Mouse (Mus musculus) cerebellum, adult 11 months (tissue): ENCODE measurements around the gene Tomm6.
"Not testable (repeated sequence)": the region's sequence is repeated elsewhere in the genome, so short reads cannot be mapped to it uniquely, and the experiment has no call there.

Experiments used
- DNase-seq: peaks from one replicate; pipeline ENCODE4 v3.0.0; 2022

Tomm6 gene

DNA sequence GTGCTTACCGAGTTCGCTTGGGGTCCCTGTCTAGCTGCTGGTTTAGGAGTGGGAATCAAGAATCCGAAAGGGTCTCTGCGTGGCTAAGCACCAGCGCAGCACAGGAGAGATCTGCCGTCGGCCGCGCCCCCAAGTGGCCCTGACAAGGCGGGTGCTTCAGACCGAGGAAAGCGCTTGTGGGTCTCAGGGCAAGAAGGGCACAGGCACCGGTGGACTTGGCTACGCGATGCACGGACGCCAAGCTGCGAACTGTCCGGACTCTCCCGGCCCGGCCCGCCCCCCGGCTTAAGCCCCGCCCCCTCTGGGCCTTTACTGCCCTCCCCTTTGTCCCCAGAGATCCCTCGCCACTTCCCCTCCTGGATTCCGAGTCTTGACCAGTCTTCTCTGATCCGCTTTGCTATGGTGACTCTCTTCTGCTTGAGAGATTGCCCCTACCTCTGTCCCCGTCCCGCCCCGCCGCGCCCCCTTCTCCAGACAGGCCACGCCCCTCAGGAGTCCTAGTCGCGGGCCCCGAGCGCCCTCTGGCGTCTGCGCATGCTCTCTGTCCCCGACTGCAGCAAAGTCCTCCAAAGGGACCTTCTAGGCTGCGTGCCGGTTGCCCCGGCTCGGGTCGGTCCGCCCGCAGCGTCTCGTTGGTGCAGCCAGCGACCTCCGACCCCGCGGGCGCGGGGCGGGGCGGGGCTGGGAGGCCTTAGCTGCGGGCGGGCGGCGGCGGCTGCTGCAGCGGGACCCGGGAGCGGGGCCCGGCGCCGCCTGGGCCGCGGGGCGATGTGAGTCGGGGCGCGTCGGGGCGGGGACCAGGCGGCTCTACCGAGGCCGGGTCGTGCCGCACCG, 6.5 kb upstream of the Tomm6 start, which contains the start of gene Prickle4:
Prickle4 (minus strand) TSS at position 234 of the 834 bp plus-strand sequence.
- peak; percentile 97 for DNase-seq

DNA sequence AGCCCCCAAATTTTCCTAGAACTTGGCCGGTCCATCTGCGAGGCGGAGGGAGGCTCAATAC, 6.1 kb upstream of the Tomm6 start, which contains the start of gene Gm21981:
Gm21981 (minus strand) TSS at position 14 of the 61 bp plus-strand sequence.
- DNase-seq: no peak

DNA sequence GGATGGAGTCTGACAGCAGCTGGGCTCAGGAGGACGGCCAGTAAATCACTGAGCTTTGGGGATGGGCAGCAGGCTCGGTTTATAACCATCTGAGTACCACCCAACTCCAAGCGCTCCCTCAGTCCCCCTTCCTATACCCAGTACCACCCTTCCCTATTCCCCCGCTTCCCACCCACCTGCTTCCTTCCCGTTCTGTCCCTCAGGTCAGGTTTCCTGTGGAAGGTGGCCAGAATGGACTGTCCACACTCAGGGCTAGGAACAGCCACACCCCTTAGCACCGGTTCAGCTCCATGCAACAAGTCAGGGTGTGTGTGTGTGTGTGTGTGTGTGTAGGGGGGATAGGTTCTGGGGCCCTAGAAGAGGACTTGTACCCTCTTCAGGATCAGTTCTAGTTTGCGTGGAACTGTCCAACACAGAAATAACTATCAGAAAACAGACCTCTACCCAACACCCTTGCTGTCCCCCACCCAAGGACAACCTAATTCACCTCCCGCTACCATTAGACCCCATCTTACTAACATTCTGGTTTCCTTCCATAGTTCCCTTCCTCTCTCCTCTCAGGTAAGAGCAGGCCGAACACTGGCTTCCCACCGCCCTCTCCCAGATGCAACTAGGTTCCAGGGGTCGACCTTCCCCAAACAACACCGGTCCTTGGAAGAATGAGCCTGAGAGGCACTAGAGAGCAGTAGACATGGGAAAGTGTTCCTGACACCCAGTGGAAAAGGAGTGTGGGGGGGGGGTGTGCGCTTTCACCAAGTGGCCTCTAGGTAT, 5.7 kb upstream of the Tomm6 start:
- DNase-seq: no peak

DNA sequence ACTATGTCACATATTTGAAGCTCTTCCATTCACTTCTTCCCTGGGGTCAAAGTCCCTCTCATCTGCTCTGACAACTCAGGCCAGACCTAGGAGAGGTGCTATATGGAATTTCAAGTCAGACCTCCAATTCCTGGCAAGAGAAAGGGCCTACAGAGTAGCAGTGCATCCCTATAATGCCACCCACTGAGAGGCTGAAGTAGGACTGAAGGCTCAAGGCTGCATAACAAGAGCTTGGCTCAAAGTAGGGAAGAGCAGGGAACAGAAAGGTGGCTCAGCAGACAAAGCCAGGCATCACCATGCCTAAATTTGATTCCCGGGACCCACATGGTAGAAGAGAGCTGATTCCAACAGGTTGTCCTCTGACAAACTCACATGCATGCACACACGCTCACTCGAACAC, 3.5 kb upstream of the Tomm6 start:
- DNase-seq: no peak

DNA sequence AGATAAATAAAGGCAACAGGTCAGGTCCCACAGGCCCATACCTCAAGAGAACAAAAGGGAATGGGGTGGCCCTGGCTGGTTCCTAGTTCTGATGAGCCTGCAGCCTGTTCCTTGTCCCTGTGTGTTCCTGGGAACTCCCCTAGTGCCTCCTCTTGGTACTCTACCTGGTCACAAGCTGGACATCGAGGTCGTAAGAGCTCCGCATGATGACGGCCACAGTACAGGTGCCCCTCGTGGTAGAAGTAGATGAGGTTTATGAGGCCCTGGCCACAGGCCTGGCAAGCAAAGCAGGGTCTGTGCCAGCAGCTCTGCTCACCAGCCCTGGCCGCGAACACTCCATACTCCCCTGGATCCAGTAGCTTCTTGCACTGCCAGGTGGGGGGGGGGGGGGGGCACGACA, 1.7 kb upstream of the Tomm6 start:
- DNase-seq: no peak

DNA sequence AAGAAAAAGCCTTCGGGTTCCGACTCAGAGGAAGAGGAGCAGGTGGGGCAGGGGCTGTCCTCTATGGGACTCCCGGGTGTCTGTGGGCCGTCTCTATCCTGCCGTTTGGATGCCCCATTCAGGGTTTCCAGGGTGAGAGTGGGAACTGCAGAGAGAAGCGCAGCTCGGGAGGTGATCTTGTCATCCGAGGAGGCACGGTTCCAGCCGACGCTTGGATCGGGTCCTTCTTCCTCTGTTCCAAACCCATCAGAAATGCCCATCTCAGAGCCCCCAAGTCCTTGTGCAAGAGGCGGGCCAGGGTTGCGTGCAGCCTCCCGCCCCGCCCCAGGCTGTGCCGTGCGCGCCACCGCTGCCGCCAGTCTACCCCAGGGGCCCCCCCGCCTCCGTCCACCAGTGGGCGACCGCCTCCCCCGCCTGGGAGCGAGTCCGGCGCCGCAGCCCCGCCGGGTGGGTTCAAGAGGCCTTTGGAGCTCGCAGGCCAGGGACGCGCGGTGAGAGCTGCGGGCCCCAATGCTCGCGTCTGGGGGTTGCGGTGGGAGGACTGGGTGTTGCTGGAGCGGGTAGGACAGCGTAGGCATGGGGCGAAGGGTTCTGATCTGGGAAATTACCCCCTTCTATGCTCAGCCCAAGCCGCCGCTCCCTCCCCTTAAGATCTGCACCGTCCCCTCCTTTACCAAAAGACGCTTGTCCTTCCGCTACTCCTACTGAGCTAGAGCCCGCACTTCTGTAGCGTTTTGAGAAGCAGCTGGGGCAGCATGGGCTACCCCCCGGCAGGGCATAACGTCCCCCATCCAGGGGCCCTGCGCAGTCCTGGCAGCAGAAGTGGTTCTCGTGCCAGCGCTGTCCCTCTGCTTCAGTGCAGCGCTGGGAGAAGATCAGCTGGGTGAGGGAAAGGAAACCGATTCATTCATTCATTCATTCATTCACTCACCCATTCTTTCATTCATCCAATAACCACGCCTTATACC, 706 bp upstream of the Tomm6 start, which contains the start of gene Frs3:
Frs3 (plus strand) TSS at position 423 of the 968 bp plus-strand sequence.
- peak; percentile 75 for DNase-seq

DNA sequence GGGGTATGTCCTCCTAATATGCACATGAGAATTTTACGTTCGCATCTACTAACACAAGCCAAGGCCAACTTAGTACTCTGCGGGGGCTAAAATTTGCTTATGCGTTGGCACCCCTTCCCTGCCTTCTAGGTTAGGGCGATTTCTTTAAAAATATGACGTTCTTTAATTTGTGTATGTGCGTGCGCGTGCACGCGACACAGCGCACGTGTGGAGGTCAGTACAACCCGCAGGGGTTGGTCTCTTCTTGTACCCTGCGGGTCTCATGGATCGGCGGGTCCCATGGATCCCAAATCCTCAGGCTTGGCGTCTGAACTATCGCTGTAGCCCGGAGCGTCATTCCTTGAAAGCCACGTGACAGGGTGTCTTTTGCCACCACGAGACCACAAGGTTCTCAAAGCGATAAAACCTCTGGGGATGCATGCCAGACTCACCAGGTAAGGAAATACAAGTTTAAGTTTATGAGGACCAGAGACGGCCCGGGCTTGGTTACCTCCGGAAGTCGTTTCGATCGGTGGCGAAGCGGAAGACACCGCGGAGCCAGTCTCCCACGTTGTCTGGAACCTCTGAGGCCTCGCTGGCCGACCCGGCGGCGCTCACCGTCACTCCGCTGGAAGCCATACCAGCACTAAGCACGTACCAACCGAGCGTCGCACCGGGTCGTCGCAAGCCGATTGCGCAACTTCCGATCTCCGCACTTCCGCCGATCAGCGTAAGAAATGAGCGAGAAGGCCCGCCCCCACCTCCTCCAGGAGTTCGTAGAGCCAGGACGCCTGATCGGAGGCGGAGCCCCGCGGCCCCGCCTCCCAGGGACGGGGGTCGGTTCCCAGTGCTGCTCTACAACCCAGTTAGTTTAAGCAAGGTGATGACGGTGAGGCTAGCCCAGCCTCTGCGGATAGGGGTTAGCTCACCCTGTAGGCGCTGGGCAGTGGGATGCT, 510 bp downstream of the Tomm6 start:
- peak; percentile 92 for DNase-seq

DNA sequence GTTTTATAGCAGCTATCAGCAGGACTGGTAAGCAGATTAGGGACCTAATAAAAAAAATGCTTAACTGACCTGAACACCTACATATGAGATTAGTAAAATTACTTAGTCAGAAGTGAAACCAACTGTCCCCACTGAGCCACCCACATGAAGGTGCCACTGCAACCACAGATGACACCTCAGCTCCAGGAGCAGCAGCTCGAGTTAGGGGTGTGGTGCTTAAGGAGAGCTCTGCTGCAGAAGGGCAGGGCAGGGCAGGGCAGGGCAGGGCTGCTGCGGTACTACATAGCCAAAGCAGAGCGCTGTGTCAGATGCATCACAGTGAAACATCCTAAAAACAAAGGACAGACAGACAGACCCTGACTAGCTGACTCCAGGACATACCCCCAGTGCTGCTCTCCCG, 5.3 kb downstream of the Tomm6 start:
- no peak for DNase-seq

DNA sequence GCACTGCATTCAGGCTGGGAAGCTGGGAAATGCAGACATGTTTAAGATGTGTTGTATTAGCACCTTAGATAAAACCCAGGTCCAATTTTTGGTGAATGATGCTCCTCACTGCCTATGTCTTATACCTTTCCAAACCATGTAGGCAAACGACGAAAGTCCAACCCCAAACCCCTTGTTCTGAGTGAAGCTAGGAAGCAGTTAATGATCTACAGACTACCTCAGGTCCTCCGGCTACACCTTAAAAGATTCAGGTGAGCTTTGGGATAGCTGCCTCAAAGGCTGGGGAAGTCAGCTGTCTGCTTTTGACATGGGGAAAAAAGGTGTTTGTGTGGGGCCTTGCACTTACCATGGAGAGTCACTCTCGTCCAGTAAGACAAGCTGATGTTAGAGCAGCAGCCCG, 9.5 kb downstream of the Tomm6 start:
- DNase-seq: no peak

DNA sequence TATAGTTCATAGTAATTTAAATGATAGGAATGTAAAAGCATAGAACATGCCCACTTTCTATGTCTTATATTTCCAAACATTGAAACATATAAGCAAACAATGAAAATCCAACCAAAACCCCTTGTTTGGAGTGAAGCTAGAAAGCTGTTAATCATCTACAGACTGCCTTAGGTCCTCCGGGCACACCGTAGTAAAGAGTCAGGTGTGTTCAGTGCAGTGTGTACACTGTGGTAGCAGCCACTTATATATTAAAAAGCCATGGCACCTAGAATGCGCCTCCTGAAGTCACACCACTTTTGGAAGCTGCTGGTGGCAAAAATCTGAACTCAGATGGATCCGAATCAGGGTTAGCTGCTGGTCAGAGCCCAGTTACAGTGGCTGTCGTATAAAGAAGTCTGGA, 9.9 kb downstream of the Tomm6 start:
- DNase-seq: no peak

DNA sequence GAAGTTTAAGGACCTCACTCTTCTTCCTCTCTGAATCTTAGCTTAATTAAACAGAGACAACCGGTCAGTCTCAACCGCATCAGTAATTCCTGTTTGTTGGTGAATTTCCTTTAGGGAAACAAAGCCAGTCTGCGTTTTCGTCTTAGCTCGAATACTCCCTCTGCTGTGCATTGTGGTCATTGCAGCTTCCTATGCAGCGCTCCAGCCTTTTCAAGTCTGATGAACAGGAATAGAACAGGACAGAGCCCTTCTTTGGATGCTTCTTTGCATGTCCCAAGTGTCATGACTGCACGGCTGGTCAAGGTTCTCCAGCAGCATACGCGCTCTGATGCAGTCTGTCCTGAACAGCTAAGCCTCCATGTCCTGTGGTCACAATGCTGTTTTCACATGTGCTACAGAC, 11.6 kb downstream of the Tomm6 start:
- peak; percentile 51 for DNase-seq

DNA sequence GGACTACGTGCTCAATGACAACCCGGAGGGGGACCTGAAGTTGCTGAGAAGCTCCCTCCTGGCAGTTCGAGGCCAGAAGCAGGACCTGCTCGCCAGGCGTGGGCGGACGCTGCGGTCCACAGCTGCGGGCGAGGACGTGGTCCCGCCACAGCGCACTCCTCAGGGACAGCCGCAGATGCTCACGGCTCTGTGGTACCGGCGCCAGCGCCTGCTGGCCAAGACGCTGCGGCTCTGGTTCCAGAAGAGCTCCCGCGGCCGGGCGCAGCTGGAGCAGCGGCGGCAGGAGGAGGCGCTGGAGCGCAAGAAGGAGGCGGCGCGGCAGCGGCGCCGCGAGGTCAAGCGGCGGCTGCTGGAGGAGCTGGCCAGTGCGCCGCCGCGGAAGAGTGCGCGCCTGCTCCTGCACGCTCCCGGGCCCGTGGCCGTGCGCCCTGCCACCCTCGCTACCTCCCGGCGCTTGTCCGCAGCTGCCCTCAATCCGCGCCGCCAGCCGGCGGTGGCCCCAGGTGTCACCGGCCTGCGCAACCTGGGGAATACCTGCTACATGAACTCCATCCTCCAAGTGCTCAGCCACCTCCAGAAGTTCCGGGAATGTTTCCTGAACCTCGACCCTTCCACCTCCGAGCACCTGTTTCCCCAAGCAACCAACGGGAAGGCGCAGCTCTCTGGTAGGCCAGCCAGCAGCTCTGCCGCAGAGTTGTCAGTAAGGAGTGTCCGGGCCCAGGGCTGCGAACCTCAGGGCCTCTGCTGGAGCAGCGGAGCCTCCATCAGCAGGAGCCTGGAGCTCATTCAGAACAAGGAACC, 15.7 kb downstream of the Tomm6 start:
- peak; percentile 36 for DNase-seq

DNA sequence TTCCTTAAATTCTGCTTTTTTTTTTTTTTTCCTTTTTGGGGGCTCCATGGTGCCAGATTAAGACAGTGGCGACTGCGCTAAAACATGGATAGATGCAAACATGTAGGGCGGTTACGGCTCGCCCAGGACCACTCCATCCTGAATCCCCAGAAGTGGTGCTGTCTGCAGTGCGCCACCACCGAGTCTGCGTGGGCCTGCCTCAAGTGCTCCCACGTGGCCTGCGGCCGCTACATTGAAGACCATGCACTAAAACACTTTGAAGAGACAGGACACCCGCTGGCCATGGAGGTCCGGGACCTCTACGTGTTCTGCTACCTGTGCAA, 16.2 kb downstream of the Tomm6 start:
- DNase-seq: no peak

DNA sequence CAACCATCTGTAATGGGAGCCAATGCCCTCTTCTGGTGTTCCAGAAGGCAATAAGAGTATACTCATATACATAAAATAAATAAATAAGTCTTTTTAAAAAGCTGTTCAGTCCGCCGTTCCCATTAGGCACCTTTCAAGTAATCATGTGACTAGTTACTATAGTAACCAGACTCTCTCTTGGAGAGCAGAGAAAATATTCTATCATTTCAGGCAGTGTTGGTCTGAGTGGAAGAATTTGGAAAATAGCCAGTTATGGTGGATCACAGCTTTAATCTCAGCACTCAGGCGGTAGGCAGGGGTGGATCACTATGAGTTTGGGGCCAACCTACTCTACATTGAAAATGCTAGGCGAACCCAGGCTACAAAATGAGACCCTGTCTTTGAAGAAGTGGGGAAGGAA, 19.0 kb downstream of the Tomm6 start:
- DNase-seq: no peak

DNA sequence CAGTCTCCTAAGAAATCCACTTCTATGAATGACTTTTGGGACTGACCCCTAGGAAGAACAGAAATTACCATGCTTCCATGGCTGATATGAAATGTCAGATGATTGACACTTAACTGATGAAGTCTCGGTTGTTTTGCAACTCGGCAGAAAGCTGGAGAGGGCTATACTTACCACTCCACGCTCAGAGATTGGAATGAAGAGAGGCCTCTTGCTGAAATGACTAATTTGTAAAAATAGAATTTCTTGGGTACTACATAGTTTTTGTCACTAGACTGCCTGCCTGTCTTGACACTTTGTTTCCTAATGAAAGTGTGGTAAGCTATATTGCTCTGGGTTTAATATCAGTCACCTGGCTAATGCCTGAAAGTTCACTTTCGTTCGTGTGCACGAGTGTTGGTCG, 23.7 kb downstream of the Tomm6 start:
- DNase-seq: no peak

DNA sequence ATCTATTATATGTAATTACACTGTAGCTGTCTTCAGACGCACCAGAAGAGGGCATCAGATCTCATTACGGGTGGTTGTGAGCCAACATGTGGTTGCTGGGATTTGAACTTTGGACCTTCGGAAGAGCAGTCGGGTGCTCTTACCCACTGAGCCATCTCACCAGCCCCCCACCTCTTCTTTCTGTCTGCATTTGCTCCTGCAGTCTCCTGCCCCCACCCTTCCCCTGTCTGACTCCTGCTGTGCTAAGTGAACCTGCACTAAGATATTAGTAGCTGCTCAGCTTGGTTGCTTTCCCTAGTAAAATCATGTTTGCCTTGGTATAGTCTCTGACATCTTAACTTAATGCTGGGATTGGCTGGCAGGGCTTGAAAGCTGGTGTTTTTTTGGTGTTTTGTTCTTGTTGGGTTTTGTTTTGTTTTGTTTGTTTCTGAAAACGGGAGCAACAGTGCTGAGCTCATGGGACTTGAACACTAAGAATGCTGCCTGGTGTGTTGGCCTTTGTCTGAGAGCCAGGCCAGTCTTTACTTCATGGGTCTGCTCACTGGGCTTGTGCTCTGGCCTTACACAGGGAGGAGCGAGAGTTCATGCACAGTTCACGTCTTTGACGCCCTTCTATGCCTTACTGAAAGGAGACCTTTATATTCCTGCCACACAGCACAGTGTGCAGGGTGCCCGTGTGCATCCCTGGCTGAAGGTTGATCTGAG, 25.0 kb downstream of the Tomm6 start:
- DNase-seq: no peak

DNA sequence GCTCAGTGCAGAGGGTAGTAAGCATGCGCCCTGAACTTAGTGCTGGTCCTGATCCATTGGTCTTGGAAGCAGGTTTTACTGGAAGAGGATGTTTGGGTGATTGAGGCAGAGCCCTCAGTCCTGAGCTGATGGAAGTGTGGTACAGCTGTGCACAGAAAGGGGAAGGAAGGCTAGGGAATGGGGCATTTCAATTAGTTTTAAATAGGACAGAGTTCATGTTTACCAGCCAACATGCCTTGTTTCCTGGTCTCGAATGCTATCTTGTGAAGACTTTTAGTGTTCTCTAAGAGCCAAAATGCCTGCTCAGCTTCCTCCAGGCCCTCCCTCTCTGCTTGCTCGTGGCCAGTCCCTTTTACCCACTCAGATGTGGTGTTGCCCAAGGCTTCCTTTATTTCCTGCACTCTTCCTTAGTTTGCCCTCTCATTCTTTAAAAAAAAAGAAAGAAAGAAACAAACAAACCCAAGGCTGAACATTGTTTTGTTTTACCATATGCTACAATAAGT, 29.4 kb downstream of the Tomm6 start:
- DNase-seq: no peak

DNA sequence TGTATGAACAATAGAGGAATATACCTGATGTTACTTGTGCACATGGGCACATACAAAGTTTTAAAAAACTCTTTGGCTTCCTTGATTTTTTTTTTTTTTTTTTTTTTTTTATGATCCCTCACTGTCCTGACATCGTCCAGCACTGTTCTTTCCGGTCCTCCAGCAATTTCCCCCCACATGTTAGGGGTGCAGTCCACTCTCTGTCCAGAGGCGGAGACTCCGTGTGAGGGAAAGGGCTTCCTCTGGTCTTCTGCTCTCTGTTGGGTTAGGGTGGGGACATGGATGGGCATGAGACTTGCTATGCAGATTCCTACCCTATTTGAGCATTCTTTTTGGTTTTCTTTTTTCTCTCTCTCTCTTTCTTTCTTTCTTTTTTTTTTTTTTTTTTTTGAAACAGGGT, 30.3 kb downstream of the Tomm6 start:
- no peak for DNase-seq

DNA sequence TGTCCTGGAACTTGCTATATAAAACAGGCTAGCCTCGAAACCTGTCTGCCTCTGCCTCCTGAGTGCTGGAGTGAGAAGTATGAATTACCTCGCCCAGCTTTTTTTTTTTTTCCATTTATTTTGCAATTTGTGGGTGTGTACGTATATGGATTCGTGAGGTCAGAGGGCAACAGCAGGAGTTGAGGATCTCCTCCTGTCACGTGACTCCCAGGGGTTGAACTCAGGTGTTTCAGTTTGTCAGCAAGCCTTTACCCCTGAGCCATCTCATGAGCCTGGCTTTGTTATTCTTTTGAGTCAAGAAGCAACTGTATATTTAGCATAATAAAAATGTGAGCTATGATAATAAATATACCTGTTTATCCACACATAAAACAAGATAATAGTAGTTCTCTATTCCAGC, 32.5 kb downstream of the Tomm6 start:
- no peak for DNase-seq

DNA sequence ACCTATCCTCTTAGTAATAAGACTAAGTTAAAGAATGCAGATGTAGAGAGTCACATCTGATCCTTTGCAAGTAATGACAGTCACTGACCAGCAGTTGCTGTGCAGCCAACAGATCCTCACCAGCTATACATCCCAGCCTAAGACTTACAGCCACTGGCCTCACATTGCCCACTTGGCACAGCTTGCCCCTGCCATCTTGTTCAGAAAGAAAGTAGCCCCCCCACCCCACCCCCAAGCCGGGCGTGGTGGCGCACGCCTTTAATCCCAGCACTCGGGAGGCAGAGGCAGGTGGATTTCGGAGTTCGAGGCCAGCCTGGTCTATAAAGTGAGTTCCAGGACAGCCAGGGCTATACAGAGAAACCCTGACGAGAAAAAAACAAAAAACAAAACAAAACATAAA, 33.8 kb downstream of the Tomm6 start:
- DNase-seq: not testable (repeated sequence)

DNA sequence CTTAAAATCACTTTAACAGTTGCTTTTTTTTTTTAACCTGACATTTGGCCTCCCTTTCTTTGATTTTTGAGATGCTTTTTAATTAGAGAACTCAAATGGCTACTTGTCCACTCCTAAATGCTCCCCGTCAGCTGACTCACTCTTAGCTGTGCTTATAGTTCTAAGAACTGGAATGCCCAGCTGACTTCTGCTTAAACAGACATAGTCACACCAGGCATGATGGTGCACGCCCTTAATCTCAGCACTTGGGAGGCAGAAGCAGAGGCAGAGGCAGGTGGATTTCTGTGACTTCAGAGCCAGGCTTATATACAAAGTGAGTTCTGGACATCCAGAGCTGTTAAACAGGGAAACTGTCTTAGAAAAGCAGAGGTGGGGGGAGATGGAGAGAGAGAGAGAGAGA, 36.2 kb downstream of the Tomm6 start:
- no peak for DNase-seq
